Mouse (Mus musculus) ES-Bruce4 (cell line): ENCODE data around the gene Zfp276.

Experiments
- CTCF ChIP-seq: IDR thresholded peaks from one replicate; pipeline ENCODE4 v1.8.1; 2011; ENCODE audit warnings: low read depth, low read length
- EP300 ChIP-seq: IDR thresholded peaks from 2 replicates; pipeline ENCODE4 v1.6.1; 2011; ENCODE audit warnings: low read depth, low read length; ENCODE audit not compliant: insufficient read depth
- POLR2A ChIP-seq: IDR thresholded peaks from one replicate; pipeline ENCODE4 v1.8.1; 2011; ENCODE audit warnings: low read length; ENCODE audit not compliant: insufficient read depth

DNA sequence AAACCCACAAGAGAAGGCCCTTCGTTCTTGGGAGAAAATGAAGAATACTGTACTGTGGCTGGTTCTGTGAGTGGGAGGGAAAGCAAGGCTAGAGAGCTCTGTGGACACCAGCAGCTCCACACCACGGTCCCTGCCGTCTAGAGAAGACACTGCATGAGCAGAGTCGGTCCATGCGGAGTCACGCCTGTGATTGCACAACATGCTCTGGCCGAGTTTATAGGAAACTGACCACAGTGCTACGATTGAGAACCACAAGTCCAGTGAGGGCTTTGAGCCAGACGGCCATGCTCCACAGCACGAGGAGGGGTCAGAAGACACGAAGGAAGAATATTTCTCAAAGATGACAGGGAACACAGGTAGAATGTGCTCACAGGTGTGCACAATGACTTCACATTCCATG lies 44.3 kb downstream of the Zfp276 start:
- TF ChIP-seq CTCF (no peak), POLR2A (no peak), EP300 (no peak)
